Mouse (Mus musculus) bone marrow, adult 2 months (tissue): Measurements from ENCODE around the gene B3galnt2.

Experiments used
- CTCF ChIP-seq: fragments of 200-500 bp; IDR thresholded peaks from 2 replicates; pipeline ENCODE4 v1.5.1; 2011; ENCODE audit warnings: low read length, control low read depth; ENCODE audit not compliant: control insufficient read depth, insufficient read depth
- POLR2A ChIP-seq: fragments of 200-500 bp; IDR thresholded peaks from 2 replicates; pipeline ENCODE4 v1.6.1; 2011; ENCODE audit warnings: low read depth, mild to moderate bottlenecking, control low read depth, low read length, borderline replicate concordance; ENCODE audit not compliant: control insufficient read depth

- no peak for TF ChIP-seq POLR2A
- TF ChIP-seq CTCF = no peak
These were observed 24.3 kb upstream of the B3galnt2 start for GRCm38 (mm10) chr13:13929982-13930381.
